Mouse (Mus musculus): ENCODE measurements around the gene Pigk.

GRCm38 (mm10) chr3:152919101-152919500 lies 205.2 kb downstream of the Pigk start:
- TF ChIP-seq EP300 (optimal IDR thresholded peaks at IDR 0.05) (no peak), CTCF (IDR thresholded peaks at IDR 0.05; ENCODE audit: low read depth) (no peak)

Measured in stomach, postnatal 0 days (tissue).